Mouse (Mus musculus) hindbrain, postnatal 0 days (tissue): ENCODE measurements at regions not wholly inside any gene's neighbourhood (a gene's known extent, or its start where the extent isn't known, plus 50 kb on each side); places are given as distances from the start of the nearest gene placed in this dataset.

Experiments
- ATAC-seq: fragments of 200-750 bp; cut with Nextera tagmentation; 2 replicates; pipeline ENCODE4 v1.8.0; 2017; ENCODE audit warnings: mild to moderate bottlenecking, moderate TSS enrichment, moderate library complexity
- DNase-seq: peaks from one replicate; pipeline ENCODE4 v3.0.0-alpha.2; 2015; ENCODE audit warnings: low spot score
- H3K27ac ChIP-seq: fragments of 300-500 bp; sonication (generic); 2 replicates; pipeline ENCODE4 v1.5.1; 2014; ENCODE audit warnings: mild to moderate bottlenecking
- H3K27me3 ChIP-seq: fragments of 300-500 bp; sonication (generic); 2 replicates; pipeline ENCODE4 v1.6.1; 2014; ENCODE audit warnings: low read length, mixed read lengths; ENCODE audit not compliant: insufficient read depth
- H3K36me3 ChIP-seq: fragments of 300-500 bp; sonication (generic); 2 replicates; pipeline ENCODE4 v1.6.1; 2014; ENCODE audit warnings: low read length, mixed read lengths; ENCODE audit not compliant: insufficient read depth
- H3K4me1 ChIP-seq: fragments of 300-500 bp; sonication (generic); 2 replicates; pipeline ENCODE4 v1.6.1; 2014; ENCODE audit warnings: antibody characterized with exemption, low read length, mixed read lengths; ENCODE audit not compliant: insufficient read depth
- H3K4me2 ChIP-seq: fragments of 300-500 bp; sonication (generic); 2 replicates; pipeline ENCODE4 v1.6.1; 2014; ENCODE audit warnings: low read depth, mild to moderate bottlenecking, low read length, moderate library complexity, mixed read lengths
- H3K4me3 ChIP-seq: fragments of 300-500 bp; sonication (generic); 2 replicates; pipeline ENCODE4 v1.5.1; 2014; ENCODE audit warnings: low read length
- H3K9ac ChIP-seq: fragments of 300-500 bp; sonication (generic); replicated peaks from 2 replicates; pipeline ENCODE4 v1.6.1; 2014; ENCODE audit warnings: mild to moderate bottlenecking, low read length, moderate library complexity, mixed read lengths
- H3K9me3 ChIP-seq: fragments of 300-500 bp; sonication (generic); 2 replicates; pipeline ENCODE4 v1.6.1; 2016; ENCODE audit warnings: low read length, mixed read lengths
- CTCF ChIP-seq: IDR thresholded peaks from 2 replicates; pipeline ENCODE4 v1.5.1; 2016; ENCODE audit warnings: antibody characterized with exemption, control low read depth, low read depth
- WGBS: fragments of 180-500 bp; shearing (Covaris S2); extraction: QIAGEN DNeasy Blood & Tissue Kit; methylation state at CpG from one replicate; pipeline ENCODE4 v1.1.7; 2014; 5-methylcytosine and 5-hydroxymethylcytosine counted together

GRCm38 (mm10) chr5:111661971-111662370 is 71.8 kb upstream of the Gm26897 start:
- Histone ChIP-seq H3K9ac (no peak overlapping the region), H3K4me3 (no peak overlapping the region), H3K27ac (0 out of 2 replicates have a peak overlapping the region, but pooled peaks have one; percentile 66), H3K36me3 (no peaks in the 10 kb centered on the region), H3K9me3 (no peaks in the 10 kb centered on the region), H3K4me1 (peaks cover 18% of the 10 kb centered on the region; the same call in 1 of the 2 replicates), H3K4me2 (no peak overlapping the region), H3K27me3 (no peaks in the 10 kb centered on the region)
- TF ChIP-seq CTCF: no peak
- WGBS: 19% methylated on average over 12 of the region's 12 CpGs
- peak; percentile 84 for DNase-seq
- 0 out of 2 replicates have a peak, but pooled peaks have one; percentile 22 for ATAC-seq

- Histone ChIP-seq H3K27ac (no peak overlapping the region), H3K27me3 (no peaks in the 10 kb centered on the region), H3K4me2 (no peak overlapping the region), H3K4me3 (no peak overlapping the region), H3K9ac (no peak overlapping the region), H3K4me1 (peaks cover 18% of the 10 kb centered on the region; the same call in 1 of the 2 replicates), H3K9me3 (no peaks in the 10 kb centered on the region), H3K36me3 (no peaks in the 10 kb centered on the region)
- DNase-seq: no peak
- WGBS: 87% methylated on average over 7 of the region's 7 CpGs
- TF ChIP-seq CTCF: no peak
- ATAC-seq: no peak
These were observed 69.9 kb upstream of the Gm26897 start for GRCm38 (mm10) chr5:111663831-111664230.

GRCm38 (mm10) chr5:111665406-111665805 is 68.3 kb upstream of the Gm26897 start:
- Histone ChIP-seq H3K27me3 (no peaks in the 10 kb centered on the region), H3K9me3 (no peaks in the 10 kb centered on the region), H3K36me3 (no peaks in the 10 kb centered on the region), H3K27ac (no peak overlapping the region), H3K9ac (no peak overlapping the region), H3K4me1 (peaks cover 14% of the 10 kb centered on the region; the same call in 1 of the 2 replicates), H3K4me2 (no peak overlapping the region), H3K4me3 (no peak overlapping the region)
- WGBS: 74% methylated on average over 19 of the region's 19 CpGs
- no peak for TF ChIP-seq CTCF
- DNase-seq (no peak), ATAC-seq (no peak)

GRCm38 (mm10) chr5:111666007-111666406 is 67.7 kb upstream of the Gm26897 start:
- H3K9ac ChIP-seq: no peak overlapping the region
- H3K9me3 ChIP-seq: no peaks in the 10 kb centered on the region
- 70% methylated on average over 8 of the region's 8 CpGs for WGBS
- H3K27ac ChIP-seq: no peak overlapping the region
- H3K4me2 ChIP-seq: no peak overlapping the region
- no peaks in the 10 kb centered on the region for H3K27me3 ChIP-seq
- DNase-seq: no peak
- peaks cover 10% of the 10 kb centered on the region; the same call in 1 of the 2 replicates for H3K4me1 ChIP-seq
- no peak for TF ChIP-seq CTCF
- no peak for ATAC-seq
- H3K36me3 ChIP-seq: no peaks in the 10 kb centered on the region
- no peak overlapping the region for H3K4me3 ChIP-seq

- Histone ChIP-seq H3K4me3 (no peak overlapping the region), H3K27me3 (no peaks in the 10 kb centered on the region), H3K9ac (no peak overlapping the region), H3K4me2 (no peak overlapping the region), H3K36me3 (no peaks in the 10 kb centered on the region), H3K4me1 (no peaks in the 10 kb centered on the region), H3K9me3 (no peaks in the 10 kb centered on the region), H3K27ac (no peak overlapping the region)
- peak; percentile 63 for TF ChIP-seq CTCF
- DNase-seq (no peak), ATAC-seq (no peak)
- WGBS: 81% methylated on average over 3 of the region's 3 CpGs
These were observed 65.8 kb upstream of the Gm26897 start for GRCm38 (mm10) chr5:111667901-111668300.

GRCm38 (mm10) chr5:111669139-111669538 is 64.6 kb upstream of the Gm26897 start:
- Histone ChIP-seq H3K9ac (no peak overlapping the region), H3K27ac (no peak overlapping the region), H3K9me3 (no peaks in the 10 kb centered on the region), H3K4me3 (no peak overlapping the region), H3K36me3 (no peaks in the 10 kb centered on the region), H3K4me2 (no peak overlapping the region), H3K27me3 (no peaks in the 10 kb centered on the region), H3K4me1 (no peaks in the 10 kb centered on the region)
- no peak for DNase-seq
- no peak for ATAC-seq
- TF ChIP-seq CTCF: no peak

GRCm38 (mm10) chr5:111671762-111672161 is 62.0 kb upstream of the Gm26897 start:
- ATAC-seq (no peak), DNase-seq (no peak)
- Histone ChIP-seq H3K9me3 (no peaks in the 10 kb centered on the region), H3K27ac (no peak overlapping the region), H3K9ac (no peak overlapping the region), H3K4me1 (no peaks in the 10 kb centered on the region), H3K36me3 (no peaks in the 10 kb centered on the region), H3K4me3 (no peak overlapping the region), H3K27me3 (no peaks in the 10 kb centered on the region), H3K4me2 (no peak overlapping the region)
- TF ChIP-seq CTCF: no peak
- 66% methylated on average over 6 of the region's 6 CpGs for WGBS
